Mouse (Mus musculus) liver, embryonic 14.5 days (tissue): ENCODE data around the gene Hoxb1.

Source experiments
- CTCF ChIP-seq: IDR thresholded peaks from 2 replicates; pipeline ENCODE4 v1.5.1; 2016; ENCODE audit warnings: antibody characterized with exemption, low read depth, control low read depth
- EP300 ChIP-seq: IDR thresholded peaks from 2 replicates; pipeline ENCODE4 v1.6.1; 2016; ENCODE audit warnings: antibody characterized with exemption, low read depth

GRCm38 (mm10) chr11:96363807-96364206 is 1.7 kb upstream of the Hoxb1 start:
- no peak for TF ChIP-seq CTCF
- TF ChIP-seq EP300: no peak
